Mouse (Mus musculus): ENCODE measurements around the gene Ilvbl.
"Not testable (repeated sequence)": the region's sequence is repeated elsewhere in the genome, so short reads cannot be mapped to it uniquely, and the experiment has no call there.

Ilvbl gene

DNA sequence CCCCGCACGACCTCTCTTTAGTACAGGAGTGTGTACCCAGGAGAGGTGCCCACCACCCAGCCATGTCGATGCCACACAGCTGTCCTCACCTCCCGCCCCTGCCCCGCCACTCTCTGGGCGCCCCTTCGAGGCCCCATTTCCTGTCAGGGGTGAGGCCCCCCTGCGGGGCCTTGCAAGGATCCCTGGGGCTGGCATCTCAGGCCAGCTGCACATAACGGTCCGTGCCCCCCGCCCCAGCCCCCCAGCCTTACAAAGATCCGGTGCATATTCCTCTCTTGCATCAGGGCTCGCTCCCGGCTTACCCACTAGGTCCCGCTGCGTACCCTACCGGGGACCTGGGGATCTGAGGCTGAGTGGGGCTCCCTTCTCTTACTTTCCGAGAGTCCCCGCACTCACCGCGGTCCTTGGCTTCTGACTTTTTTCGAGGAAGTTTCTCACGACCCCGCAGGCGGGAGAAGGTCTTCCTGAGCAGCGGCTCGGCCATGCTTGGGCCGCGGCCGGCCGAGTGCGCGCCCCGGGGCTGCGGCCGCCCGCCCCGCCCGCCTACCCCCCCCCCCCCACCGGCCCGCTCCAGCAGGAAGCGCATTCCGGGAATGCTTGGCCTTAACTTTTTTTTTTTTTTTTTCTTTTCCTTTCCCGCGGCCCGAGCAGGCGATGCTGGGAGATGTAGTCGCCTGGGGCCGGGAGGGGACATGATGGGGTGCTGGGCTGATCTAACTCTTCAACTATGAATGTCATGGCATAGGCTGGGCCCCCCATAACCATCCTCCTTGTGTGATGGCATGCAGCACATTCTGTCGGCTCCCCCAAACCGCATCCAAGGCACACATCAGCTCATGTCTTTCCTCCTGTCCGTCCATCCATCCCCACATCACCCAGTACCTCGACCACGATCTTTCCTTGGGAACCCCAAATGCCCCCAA is 17.5 kb downstream of the Ilvbl start, which contains the start of gene Syde1:
Gene Syde1, minus strand, starts transcription at position 559 of the 923 bp plus-strand sequence.
- DNase-seq (ENCODE audit: low spot score in 2 of 2), result no peak

DNA sequence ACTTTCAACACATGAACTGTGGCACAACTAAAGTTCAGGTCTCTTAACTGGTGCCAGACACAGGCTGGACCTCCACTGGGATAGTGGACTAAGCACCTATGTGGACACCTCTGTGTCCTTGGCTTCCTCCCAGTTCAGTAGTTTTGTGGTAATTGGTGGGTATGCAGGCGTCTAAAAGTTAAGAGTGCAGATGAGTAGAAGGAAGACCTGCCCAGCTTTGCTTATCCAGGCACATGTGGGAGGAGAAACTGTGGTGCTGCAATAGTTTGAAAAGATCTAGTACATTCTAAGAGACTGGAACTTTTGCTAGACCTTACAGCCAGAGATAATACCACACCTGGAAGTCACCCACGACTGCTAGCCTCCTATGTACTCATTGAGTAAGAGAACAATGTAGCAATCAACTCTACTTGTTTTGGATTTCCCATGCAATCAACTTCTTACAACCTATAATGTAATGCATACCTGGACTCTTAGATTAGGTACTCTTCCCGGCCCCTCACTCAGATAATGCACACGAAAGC is 18.8 kb downstream of the Ilvbl start:
- DNase-seq (ENCODE audit: low spot score in 2 of 2), result no peak

DNA sequence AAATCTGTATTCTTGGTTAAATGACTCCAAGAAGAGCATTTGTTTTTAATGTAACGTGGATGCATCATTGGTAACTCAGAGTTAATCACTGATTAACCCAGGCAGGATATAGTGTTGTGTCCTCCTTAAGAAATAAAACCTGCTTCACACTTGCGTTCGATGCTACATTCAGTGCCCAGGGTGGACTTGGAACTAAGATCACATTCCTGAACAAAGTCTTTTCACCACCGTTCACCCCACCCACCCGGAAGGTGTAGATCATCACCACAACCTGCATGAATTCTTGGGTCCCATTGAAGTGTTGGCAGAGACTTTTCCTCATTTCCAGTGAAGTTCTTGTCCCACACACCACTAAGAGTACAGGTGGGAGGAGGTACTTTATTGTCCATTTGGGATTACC is 19.6 kb downstream of the Ilvbl start:
- DNase-seq (ENCODE audit: low spot score in 2 of 2), result no peak

DNA sequence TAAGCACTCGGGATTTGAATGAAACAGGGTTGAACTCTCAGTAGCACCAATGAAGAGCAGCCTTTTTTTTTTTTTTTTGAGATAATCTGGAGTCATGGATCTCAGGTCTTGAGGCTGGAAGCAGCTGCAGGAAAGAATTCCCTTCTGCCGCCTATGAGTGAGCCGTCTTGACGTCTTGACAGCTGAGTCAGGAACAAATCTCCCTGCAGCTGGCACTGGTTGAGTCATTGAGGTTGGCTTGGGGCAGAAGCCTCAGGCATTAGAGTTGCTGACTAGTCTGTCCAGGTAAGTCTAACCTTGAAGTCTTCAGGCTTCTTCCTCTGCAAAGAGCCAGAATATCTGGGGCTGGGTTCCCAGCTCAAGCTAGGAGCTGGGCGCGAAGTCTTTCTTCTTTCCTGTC is 20.0 kb downstream of the Ilvbl start:
- no peak for DNase-seq (ENCODE audit: low spot score in 2 of 2)

DNA sequence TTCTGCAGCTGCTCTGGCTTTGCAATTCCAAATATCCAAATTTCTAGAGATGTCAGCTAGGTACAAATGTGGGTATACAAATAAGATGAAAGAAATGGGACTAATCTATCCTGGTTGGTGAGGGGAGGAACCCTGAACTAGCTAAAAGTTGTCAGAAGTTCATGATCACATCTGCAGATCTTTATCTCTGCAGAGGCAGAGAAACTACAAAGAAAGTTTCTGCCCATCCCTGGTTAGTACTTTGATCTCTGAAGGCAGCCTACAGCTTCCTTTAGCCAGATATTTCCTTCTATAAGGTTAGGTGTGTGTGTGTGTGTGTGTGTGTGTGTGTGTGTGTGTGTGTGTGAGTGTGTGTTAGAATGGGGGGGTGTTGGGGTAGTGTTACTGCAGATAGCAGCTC is 20.4 kb downstream of the Ilvbl start:
- DNase-seq (ENCODE audit: low spot score in 2 of 2), result no peak

DNA sequence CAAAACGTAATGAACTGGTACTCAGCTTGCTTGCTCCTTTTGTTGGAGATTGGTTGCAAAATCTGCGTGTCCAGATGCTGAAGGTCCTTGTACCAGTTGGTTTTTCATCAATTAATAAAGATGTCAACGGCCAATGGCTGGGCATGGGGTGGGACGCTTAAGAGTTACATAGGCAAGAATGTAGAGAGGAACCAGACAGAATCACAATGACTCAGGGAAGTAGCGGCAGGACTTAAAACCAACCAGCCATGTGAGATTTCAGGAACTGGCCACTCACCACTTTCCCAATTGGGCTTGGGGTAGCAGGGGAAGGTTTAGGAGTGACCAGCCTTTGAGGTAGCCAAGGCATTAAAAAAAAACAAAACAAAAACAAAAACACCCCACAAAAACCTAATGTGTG is 25.7 kb downstream of the Ilvbl start:
- DNase-seq (ENCODE audit: low spot score in 2 of 2), result no peak

DNA sequence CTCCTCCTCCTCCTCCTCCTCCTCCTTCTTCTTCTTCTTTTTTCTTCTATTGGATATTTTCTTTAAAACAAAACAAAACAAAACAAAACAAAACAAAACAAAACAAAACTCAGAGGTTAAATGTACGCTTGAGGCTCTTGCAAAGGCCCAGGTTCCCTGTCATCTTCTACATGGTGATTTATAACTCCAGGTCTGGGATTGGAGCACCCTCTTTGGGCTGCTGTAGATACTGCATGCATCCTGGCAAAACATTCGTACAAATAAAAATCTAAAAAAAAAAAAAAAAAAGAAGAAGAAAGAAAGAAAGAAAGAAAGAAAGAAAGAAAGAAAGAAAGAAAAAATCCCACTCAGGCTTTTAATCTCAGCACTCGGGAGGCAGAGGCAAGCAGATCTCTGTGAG is 30.9 kb downstream of the Ilvbl start:
- DNase-seq (ENCODE audit: low spot score in 2 of 2), result peak in 1 of 2 experiments; percentile 46

DNA sequence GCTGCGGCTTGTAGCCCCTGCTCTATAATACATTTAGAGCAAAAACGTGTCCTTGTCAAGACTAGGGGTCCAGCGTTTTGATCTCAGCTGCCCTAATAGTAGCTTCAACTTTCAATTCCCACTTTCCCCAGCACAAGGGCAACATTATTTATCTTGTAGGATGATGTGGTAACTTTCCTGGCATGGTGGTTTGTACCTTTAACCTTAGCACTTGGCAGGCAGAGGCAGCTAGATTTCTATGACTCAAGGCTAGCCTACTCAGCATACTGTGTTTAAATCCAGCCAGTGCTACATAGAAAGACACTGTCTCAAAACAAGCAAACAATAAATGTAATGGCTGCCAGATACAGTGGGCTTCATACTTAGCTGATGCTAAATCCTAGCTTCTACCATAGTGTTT is 33.5 kb downstream of the Ilvbl start:
- DNase-seq (ENCODE audit: low spot score in 2 of 2), result no peak

DNA sequence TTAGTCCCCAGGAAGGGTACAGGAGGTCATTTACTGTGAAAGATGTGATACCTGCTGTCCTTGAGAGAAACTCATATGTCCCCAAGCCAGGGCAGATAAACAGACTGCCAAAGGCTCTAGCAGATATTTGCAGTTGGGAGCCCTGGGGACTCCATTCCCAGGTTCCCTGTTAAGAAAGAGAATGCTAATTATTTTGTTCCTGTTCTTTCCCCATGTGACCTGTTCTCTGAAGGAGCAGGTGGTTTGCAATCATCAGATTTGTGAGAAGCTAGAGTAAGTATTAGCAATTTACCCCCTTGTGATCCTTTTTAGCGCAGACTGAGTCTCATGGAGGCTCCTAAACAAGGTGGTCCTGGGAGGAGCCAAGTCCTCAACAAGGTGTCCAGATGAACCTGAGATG is 43.8 kb downstream of the Ilvbl start, which contains the start of gene Olfr1357:
Gene Olfr1357, minus strand, starts transcription at position 101 of the 400 bp plus-strand sequence.
- DNase-seq (ENCODE audit: low spot score in 2 of 2), result no peak

DNA sequence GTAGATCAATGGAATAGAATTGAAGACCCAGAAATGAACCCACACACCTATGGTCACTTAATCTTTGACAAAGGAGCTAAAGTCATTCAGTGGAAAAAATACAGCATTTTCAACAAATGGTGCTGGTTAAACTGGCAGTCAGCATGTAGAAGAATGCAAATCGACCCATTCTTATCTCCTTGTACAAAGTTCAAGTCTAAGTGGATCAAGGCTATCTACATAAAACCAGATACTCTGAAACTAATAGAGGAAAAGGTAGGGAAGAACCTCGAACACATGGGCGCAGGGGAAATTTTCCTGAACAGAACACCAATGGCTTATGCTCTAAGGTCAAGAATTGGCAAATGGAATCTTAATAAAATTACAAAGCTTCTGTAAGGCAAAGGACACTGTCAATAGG is 49.0 kb downstream of the Ilvbl start:
- not testable (repeated sequence) for DNase-seq (ENCODE audit: low spot score in 2 of 2)

DNA sequence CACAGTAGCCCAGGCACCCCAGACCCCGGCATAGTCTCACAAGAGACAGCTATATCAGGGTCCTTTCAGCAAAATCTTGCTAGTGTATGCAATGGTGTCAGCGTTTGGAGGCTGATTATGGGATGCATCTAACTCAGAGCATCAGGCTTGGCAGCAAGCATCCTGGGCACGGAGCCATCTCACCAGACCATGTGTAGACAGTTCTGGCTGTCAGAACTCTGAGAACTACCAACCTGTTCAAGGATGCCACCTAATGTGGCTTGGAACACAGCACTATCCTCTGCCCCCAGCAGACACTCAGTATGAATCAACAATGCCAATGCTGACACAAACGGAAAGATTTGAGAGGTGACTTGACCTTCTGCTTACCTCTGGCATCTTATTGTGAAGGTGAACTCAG is 56.0 kb downstream of the Ilvbl start:
- DNase-seq (ENCODE audit: low spot score in 2 of 2), result peak in 1 of 2 experiments; percentile 17

DNA sequence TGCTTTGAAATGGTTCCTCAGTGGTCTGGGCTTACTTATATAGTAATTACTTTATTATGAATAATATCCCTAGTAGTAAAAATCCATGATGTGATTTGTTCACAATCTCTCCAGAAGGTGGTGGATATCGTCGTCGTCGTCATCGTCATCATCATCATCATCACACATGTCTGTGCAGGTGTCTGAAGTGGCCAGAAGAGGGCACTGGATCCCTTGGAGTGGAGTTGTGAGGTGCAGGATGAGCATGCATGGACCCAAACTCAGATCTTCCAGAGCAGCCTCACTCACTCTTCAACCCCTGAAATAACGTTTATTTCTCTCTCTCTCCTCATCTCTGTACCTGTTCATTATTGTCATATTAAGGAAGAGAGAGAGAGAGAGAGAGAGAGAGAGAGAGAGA is 58.2 kb downstream of the Ilvbl start:
- DNase-seq (ENCODE audit: low spot score in 2 of 2), result peak; percentile 28 to 47

Measured in frontal cortex, postnatal 36 days (tissue).